Mouse (Mus musculus) kidney, adult 2 months (tissue): ENCODE data around the gene Rpl3.

Source experiments
- CTCF ChIP-seq: fragments of 200-500 bp; conservative IDR thresholded peaks from 2 replicates; pipeline ENCODE4 v1.5.1; 2011; ENCODE audit warnings: low read depth, mild to moderate bottlenecking, control low read depth, low read length, moderate library complexity, mixed read lengths; ENCODE audit not compliant: insufficient read depth, insufficient read length
- POLR2A ChIP-seq: fragments of 200-500 bp; IDR thresholded peaks from one replicate; pipeline ENCODE4 v1.6.1; 2011; ENCODE audit warnings: low read depth, low read length, control low read depth

DNA sequence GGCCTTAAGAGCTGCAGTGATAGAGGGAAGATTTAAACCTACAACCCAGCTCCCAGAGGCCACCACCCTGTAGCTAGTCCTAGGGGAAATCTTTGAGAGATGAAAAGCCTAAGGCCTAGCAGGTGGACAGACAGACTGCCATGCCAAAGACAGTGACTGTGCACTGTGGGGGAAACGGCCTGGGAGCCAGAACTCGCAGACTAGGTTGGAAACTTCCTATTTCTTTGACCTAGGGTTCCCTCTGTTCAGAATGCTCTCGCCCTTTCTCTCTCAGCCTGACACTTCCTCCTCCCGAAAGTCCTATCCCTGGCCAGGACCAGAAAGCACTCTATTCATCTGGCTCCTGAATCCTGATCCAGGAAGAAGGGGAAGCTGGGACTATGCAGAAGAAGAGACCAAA lies 49.5 kb downstream of the Rpl3 start:
- no peak for TF ChIP-seq POLR2A
- no peak for TF ChIP-seq CTCF
